Mouse (Mus musculus) heart, embryonic 14.5 days (tissue): ENCODE data around the gene Ribc2. TPM values are rescaled to one million over a fixed set of nuclear protein-coding genes. Genes with fewer than 3 reads are reported as not detected.
A peak's percentile ranks its signal among the peaks of the same experiment; 100 is the strongest.

Experiments
- ATAC-seq: fragments of 200-750 bp; cut with Nextera tagmentation; 2 replicates; pipeline ENCODE4 v1.8.0; 2017; ENCODE audit warnings: low read depth, moderate TSS enrichment; ENCODE audit not compliant: insufficient number of reproducible peaks, insufficient read depth, low FRiP score
- H3K27ac ChIP-seq, 2 experiments: fragments of 200-500 bp in 1 of 2; fragments of 300-500 bp in 1 of 2; sonication (generic) in 1 of 2; replicated peaks in 1 of 2; 2 replicates each; pipeline ENCODE4 v1.5.1; 2012 to 2014; ENCODE audit warnings: low read depth in 2 of 2, low read length in 2 of 2, control low read depth in 1 of 2, mild to moderate bottlenecking in 1 of 2, mixed read lengths in 1 of 2; ENCODE audit not compliant: control insufficient read depth in 1 of 2, insufficient read depth in 1 of 2
- H3K27me3 ChIP-seq: fragments of 300-500 bp; sonication (generic); 2 replicates; pipeline ENCODE4 v1.6.1; 2014; ENCODE audit warnings: mild to moderate bottlenecking, low read length, control low read depth; ENCODE audit not compliant: control insufficient read depth, insufficient read depth
- H3K36me3 ChIP-seq: fragments of 300-500 bp; sonication (generic); 2 replicates; pipeline ENCODE4 v1.6.1; 2014; ENCODE audit warnings: mild to moderate bottlenecking, control low read depth, low read length, mixed read lengths; ENCODE audit not compliant: control insufficient read depth, insufficient read depth
- H3K4me1 ChIP-seq, 2 experiments: fragments of 200-500 bp in 1 of 2; fragments of 300-500 bp in 1 of 2; sonication (generic) in 1 of 2; 2 replicates each; pipeline ENCODE4 v1.6.1; 2012 to 2014; ENCODE audit warnings: low read length in 2 of 2, control low read depth in 1 of 2, mixed read lengths in 1 of 2; ENCODE audit not compliant: control insufficient read depth in 2 of 2, insufficient read depth in 2 of 2
- H3K4me2 ChIP-seq: fragments of 300-500 bp; sonication (generic); 2 replicates; pipeline ENCODE4 v1.6.1; 2014; ENCODE audit warnings: mild to moderate bottlenecking, low read length
- H3K4me3 ChIP-seq, 2 experiments: fragments of 200-500 bp in 1 of 2; fragments of 300-500 bp in 1 of 2; sonication (generic) in 1 of 2; 2 replicates each; pipeline ENCODE4 v1.5.1; 2012 to 2014; ENCODE audit warnings: low read length in 2 of 2, mild to moderate bottlenecking in 2 of 2, control low read depth in 1 of 2, low read depth in 1 of 2, moderate library complexity in 1 of 2; ENCODE audit not compliant: control insufficient read depth in 1 of 2, insufficient read depth in 1 of 2
- H3K9ac ChIP-seq: fragments of 300-500 bp; sonication (generic); 2 replicates; pipeline ENCODE4 v1.6.1; 2014; ENCODE audit warnings: mild to moderate bottlenecking, low read length
- H3K9me3 ChIP-seq: fragments of 300-500 bp; sonication (generic); 2 replicates; pipeline ENCODE4 v1.6.1; 2016; ENCODE audit warnings: low read length, control low read depth; ENCODE audit not compliant: control insufficient read depth
- WGBS: fragments of 180-500 bp; shearing (Covaris S2); extraction: QIAGEN DNeasy Blood & Tissue Kit; methylation state at CpG from one replicate; pipeline ENCODE4 v1.1.7; 2014; 5-methylcytosine and 5-hydroxymethylcytosine counted together
- polyA plus RNA-seq: library from polyadenylated mRNA; unstranded; fragments of >200 nt; fragmentation: Nextera tagmentation; extraction: Ambion mirVana; gene quantifications from 2 replicates; pipeline ENCODE4 v1.2.1, GENCODE M21; 2014

Ribc2 gene
- polyA plus RNA-seq = not detected in 2 replicates

DNA sequence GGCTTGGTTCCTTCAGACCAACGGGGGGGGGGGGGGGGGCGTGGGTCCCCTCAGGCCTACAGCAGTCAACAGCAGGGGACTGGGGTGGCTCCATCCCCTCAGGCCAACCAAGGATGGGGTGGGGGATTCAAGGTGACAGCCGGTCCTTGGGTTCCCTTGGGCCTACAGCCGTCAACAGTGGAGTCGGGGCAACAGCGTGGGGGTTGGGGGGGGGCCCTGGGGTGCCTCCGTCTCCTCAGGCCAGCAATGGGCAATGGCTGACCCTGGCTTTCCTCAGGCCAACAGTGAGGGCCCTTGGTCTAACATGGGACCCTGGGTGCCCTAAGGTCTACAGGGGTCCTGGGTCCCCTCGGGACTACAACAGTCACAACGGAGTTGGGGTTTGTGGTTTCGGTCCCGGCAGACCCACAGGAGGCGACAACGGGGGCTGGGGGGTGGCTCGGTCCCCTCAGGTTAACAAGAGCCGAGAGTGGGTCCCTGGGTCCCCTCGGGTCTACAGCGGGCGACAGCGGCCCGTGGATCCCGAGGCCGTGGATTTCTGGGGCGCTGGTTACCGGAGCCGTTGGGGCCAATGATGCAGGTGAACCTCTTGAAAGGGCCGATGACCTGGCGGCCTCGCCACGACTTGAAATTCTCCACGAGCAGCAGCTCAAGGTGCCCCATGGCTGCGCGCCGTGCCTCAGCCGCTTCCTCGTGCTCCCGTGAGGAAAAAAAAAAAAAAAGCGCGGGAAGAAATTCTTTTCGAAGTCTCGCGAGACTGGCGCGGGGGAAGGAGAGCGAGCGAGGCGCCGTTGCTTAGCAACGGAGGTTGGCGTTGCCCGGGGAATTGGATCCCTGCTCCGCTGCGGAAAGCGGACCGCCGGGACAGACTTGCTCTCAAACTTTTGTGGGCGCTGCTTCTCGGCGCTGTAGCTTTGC, at the start of gene Ribc2, which contains the start of gene Smc1b:
Ribc2 (plus strand) TSS at position 804 of the 918 bp plus-strand sequence.
Smc1b (minus strand) TSS at position 690 of the 918 bp plus-strand sequence.
- Histone ChIP-seq H3K27ac (no peak within 1 kb of the TSS), H3K9ac (no peak within 1 kb of the TSS), H3K9me3 (no peaks in the 10 kb centered on the region), H3K27me3 (peaks cover 12% of the 10 kb centered on the region), H3K4me3 (peak within 1 kb of the TSS; percentile 12 to 17), H3K4me1 (peaks cover 5 to 9% of the 10 kb centered on the region in 2 experiments; a peak in 2 of 4 replicates), H3K36me3 (no peaks in the 10 kb centered on the region), H3K4me2 (peak within 1 kb of the TSS; percentile 57)
- 26% methylated on average over 56 of the region's 58 CpGs for WGBS
- ATAC-seq = peak; percentile 39; the same call in 1 of the 2 replicates

DNA sequence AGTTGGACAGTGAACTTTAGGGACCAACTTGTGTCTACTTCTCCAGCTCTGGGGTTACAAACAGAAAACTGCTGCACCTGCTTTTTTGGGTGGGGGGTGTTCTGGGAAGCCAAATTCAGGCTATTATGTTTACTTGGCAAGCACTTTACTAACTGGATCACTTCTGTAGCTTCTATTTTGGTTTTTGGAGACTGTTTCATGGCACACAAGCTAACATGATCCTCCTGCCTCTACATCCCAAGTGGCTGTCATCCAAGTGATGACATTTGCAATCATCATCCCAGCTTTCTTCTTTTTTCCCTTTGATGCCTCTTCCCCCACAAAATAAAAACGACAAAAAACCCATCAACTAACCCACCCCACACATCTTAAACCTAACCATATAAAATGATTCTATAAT, 46.2 kb upstream of the Ribc2 start:
- Histone ChIP-seq H3K36me3 (no peaks in the 10 kb centered on the region), H3K4me1 (no peaks in the 10 kb centered on the region), H3K27me3 (no peaks in the 10 kb centered on the region), H3K9me3 (no peaks in the 10 kb centered on the region), H3K4me2 (no peak overlapping the region), H3K27ac (no peak overlapping the region), H3K9ac (no peak overlapping the region), H3K4me3 (no peak overlapping the region)
- no peak for ATAC-seq
- WGBS = 35% methylated on average over 1 of the region's 1 CpGs

DNA sequence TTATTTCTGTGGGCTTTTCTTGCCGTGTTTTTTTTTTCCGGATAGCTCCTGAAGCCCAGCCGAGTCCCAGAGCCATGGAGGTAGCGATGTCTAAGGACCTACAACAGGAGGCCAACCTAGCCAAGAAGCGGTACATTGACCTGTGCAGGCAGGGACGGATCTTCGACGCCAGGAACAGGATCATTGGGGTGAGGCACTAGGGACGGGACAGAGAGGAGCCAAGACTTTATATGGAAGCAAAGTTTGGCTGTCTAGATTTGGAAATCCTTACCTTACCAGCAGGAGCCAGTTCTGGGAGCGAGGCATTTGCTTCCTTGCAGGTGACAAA, 279 bp downstream of the Ribc2 start:
- H3K27ac ChIP-seq = no peak overlapping the region
- no peak for ATAC-seq
- H3K27me3 ChIP-seq = peaks cover 16% of the 10 kb centered on the region
- no peaks in the 10 kb centered on the region for H3K36me3 ChIP-seq
- 20% methylated on average over 10 of the region's 10 CpGs for WGBS
- H3K9me3 ChIP-seq = no peaks in the 10 kb centered on the region
- H3K4me3 ChIP-seq = peak overlapping the region; percentile 12 to 17
- H3K9ac ChIP-seq = no peak overlapping the region
- peak overlapping the region; percentile 57 for H3K4me2 ChIP-seq
- peaks cover 5 to 9% of the 10 kb centered on the region in 2 experiments; a peak in 2 of 4 replicates for H3K4me1 ChIP-seq

GRCm38 (mm10) chr15:85135143-85135542, 3.3 kb downstream of the Ribc2 start:
- Histone ChIP-seq H3K9me3 (no peaks in the 10 kb centered on the region), H3K9ac (no peak overlapping the region), H3K4me1 (peaks cover 5 to 9% of the 10 kb centered on the region in 2 experiments; a peak in 2 of 4 replicates), H3K4me3 (no peak overlapping the region), H3K27me3 (peaks cover 19% of the 10 kb centered on the region), H3K27ac (no peak overlapping the region), H3K4me2 (no peak overlapping the region), H3K36me3 (no peaks in the 10 kb centered on the region)
- 42% methylated on average over 9 of the region's 9 CpGs for WGBS
- ATAC-seq = no peak

DNA sequence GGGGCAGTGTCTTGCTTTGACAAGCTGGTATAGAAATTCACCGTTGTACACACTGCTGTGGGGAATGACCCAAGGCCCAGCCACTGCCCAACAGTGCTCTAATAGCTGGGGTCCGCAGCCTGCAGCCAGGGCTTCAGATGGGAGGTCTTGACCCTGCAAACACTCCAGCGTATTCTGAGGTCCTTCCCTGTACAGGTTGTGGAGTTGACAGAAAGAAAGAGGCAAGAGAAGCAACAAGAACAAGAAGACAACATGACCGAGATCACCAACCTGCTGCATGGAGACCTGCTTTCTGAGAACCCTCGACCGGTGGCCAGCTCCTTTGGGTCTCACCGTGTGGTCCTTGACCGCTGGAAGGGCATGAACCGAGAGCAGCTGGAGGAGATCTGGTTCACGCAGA, 9.4 kb downstream of the Ribc2 start:
- no peak for ATAC-seq
- Histone ChIP-seq H3K27ac (no peak overlapping the region), H3K9me3 (no peaks in the 10 kb centered on the region), H3K36me3 (no peaks in the 10 kb centered on the region), H3K9ac (no peak overlapping the region), H3K27me3 (peaks cover 19% of the 10 kb centered on the region; the same call in 1 of the 2 replicates), H3K4me1 (no peaks in the 10 kb centered on the region), H3K4me3 (no peak overlapping the region), H3K4me2 (no peak overlapping the region)
- WGBS = 89% methylated on average over 10 of the region's 10 CpGs

DNA sequence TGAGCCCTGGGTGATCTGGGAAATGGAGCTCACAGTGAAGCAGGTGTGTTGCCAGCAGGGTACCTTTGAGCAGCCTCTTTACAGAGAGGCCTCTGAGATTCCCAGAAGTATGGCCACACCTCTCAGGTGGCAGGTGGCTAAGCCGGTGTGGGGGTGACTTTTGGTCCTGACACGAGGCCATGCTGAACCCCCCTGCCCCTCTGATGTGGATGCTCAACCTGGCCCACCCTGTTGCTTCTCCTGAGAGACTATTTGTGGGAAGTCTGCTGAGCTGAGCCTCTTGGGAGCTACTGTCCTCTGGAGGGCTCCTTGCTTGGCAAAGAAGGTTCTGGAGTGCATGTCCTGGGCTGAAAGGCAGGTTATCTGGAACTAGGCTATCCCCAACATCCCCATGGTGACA, 10.6 kb downstream of the Ribc2 start:
- Histone ChIP-seq H3K4me2 (no peak overlapping the region), H3K9me3 (no peaks in the 10 kb centered on the region), H3K9ac (no peak overlapping the region), H3K27me3 (0 out of 2 replicates have a peak, but pooled peaks cover 10% of the 10 kb centered on the region), H3K36me3 (no peaks in the 10 kb centered on the region), H3K27ac (no peak overlapping the region), H3K4me3 (no peak overlapping the region), H3K4me1 (no peaks in the 10 kb centered on the region)
- no peak for ATAC-seq
- WGBS = 53% methylated on average over 2 of the region's 2 CpGs

- WGBS = 89% methylated on average over 11 of the region's 11 CpGs
- H3K4me1 ChIP-seq = no peaks in the 10 kb centered on the region
- no peak for ATAC-seq
- no peak overlapping the region for H3K4me3 ChIP-seq
- H3K9ac ChIP-seq = no peak overlapping the region
- no peak overlapping the region for H3K4me2 ChIP-seq
- H3K9me3 ChIP-seq = no peaks in the 10 kb centered on the region
- no peak overlapping the region for H3K27ac ChIP-seq
- 0 out of 2 replicates have a peak, but pooled peaks cover 9% of the 10 kb centered on the region for H3K27me3 ChIP-seq
- H3K36me3 ChIP-seq = no peaks in the 10 kb centered on the region
Observed at GRCm38 (mm10) chr15:85143161-85143560, 11.3 kb downstream of the Ribc2 start.
